Mouse (Mus musculus) forebrain, embryonic 14.5 days (tissue): ENCODE measurements around the gene Zfp282. TPM values are rescaled to one million over a fixed set of nuclear protein-coding genes. Genes with fewer than 3 reads are reported as not detected.

Experiments
- ATAC-seq: fragments of 200-750 bp; cut with Nextera tagmentation; 2 replicates; pipeline ENCODE4 v1.8.0; 2017; ENCODE audit warnings: mild to moderate bottlenecking, moderate library complexity
- DNase-seq: peaks from one replicate; pipeline ENCODE4 v3.0.0-alpha.2; 2015; ENCODE audit warnings: low spot score
- H3K27ac ChIP-seq: fragments of 300-500 bp; sonication (generic); 2 replicates; pipeline ENCODE4 v1.5.1; 2014; ENCODE audit warnings: low read depth, mild to moderate bottlenecking, control low read depth, low read length, moderate library complexity
- H3K27me3 ChIP-seq: fragments of 300-500 bp; sonication (generic); replicated peaks from 2 replicates; pipeline ENCODE4 v1.6.1; 2014; ENCODE audit warnings: low read length, control low read depth, mixed read lengths; ENCODE audit not compliant: control insufficient read depth, insufficient read depth
- H3K36me3 ChIP-seq: fragments of 300-500 bp; sonication (generic); 2 replicates; pipeline ENCODE4 v1.6.1; 2014; ENCODE audit warnings: low read length, control low read depth; ENCODE audit not compliant: control insufficient read depth, insufficient read depth
- H3K4me1 ChIP-seq: fragments of 300-500 bp; sonication (generic); 2 replicates; pipeline ENCODE4 v1.6.1; 2014; ENCODE audit warnings: antibody characterized with exemption, low read length, control low read depth; ENCODE audit not compliant: control insufficient read depth, insufficient read depth
- H3K4me2 ChIP-seq: fragments of 300-500 bp; sonication (generic); 2 replicates; pipeline ENCODE4 v1.6.1; 2014; ENCODE audit warnings: mild to moderate bottlenecking, control low read depth, low read length
- H3K4me3 ChIP-seq: fragments of 300-500 bp; sonication (generic); 2 replicates; pipeline ENCODE4 v1.5.1; 2014; ENCODE audit warnings: low read depth, low read length, control low read depth
- H3K9ac ChIP-seq: fragments of 300-500 bp; sonication (generic); 2 replicates; pipeline ENCODE4 v1.6.1; 2014; ENCODE audit warnings: mild to moderate bottlenecking, low read length, control low read depth, moderate library complexity
- H3K9me3 ChIP-seq: fragments of 300-500 bp; sonication (generic); replicated peaks from 2 replicates; pipeline ENCODE4 v1.6.1; 2016; ENCODE audit warnings: low read length, control low read depth, mixed read lengths; ENCODE audit not compliant: control insufficient read depth
- WGBS: fragments of 180-500 bp; shearing (Covaris S2); extraction: QIAGEN DNeasy Blood & Tissue Kit; methylation state at CpG from one replicate; pipeline ENCODE4 v1.1.7; 2014; 5-methylcytosine and 5-hydroxymethylcytosine counted together
- polyA plus RNA-seq: library from polyadenylated mRNA; unstranded; fragments of >200 nt; fragmentation: Nextera tagmentation; extraction: Ambion mirVana; gene quantifications from 2 replicates; pipeline ENCODE4 v1.2.1, GENCODE M21; 2014

The Zfp282 gene
- polyA plus RNA-seq, 1 experiment from 2014 or later, result 12.5 TPM

- peak overlapping the region; percentile 70 for H3K9ac ChIP-seq
- H3K27ac ChIP-seq, result no peak overlapping the region
- H3K4me3 ChIP-seq, result peak overlapping the region; percentile 39
- no peaks in the 10 kb centered on the region for H3K9me3 ChIP-seq
- DNase-seq (no peak), ATAC-seq (no peak; the same call in 1 of the 2 replicates)
- H3K4me2 ChIP-seq, result peak overlapping the region; percentile 77
- H3K36me3 ChIP-seq, result no peaks in the 10 kb centered on the region
- H3K4me1 ChIP-seq, result peaks cover 6% of the 10 kb centered on the region; the same call in 1 of the 2 replicates
- H3K27me3 ChIP-seq, result no peaks in the 10 kb centered on the region
- 43% methylated on average over 12 of the region's 12 CpGs for WGBS
These were observed 65.5 kb downstream of the Zfp282 start for GRCm38 (mm10) chr6:47942461-47942860.

GRCm38 (mm10) chr6:47943021-47943691, 66.2 kb downstream of the Zfp282 start:
- Histone ChIP-seq H3K9ac (peak overlapping the region; percentile 70), H3K9me3 (no peaks in the 10 kb centered on the region), H3K4me1 (peaks cover 6% of the 10 kb centered on the region; the same call in 1 of the 2 replicates), H3K4me3 (peak overlapping the region; percentile 39), H3K27me3 (no peaks in the 10 kb centered on the region), H3K27ac (no peak overlapping the region; the same call in 1 of the 2 replicates), H3K36me3 (no peaks in the 10 kb centered on the region), H3K4me2 (peak overlapping the region; percentile 77)
- 12% methylated on average over 58 of the region's 64 CpGs for WGBS
- ATAC-seq (peak; percentile 89), DNase-seq (peak; percentile 52)

- Histone ChIP-seq H3K27me3 (no peaks in the 10 kb centered on the region), H3K9ac (peak overlapping the region; percentile 70; the same call in 1 of the 2 replicates), H3K4me1 (peaks cover 6% of the 10 kb centered on the region; the same call in 1 of the 2 replicates), H3K36me3 (no peaks in the 10 kb centered on the region), H3K4me2 (peak overlapping the region; percentile 77), H3K27ac (no peak overlapping the region), H3K4me3 (peak overlapping the region; percentile 39), H3K9me3 (no peaks in the 10 kb centered on the region)
- DNase-seq (no peak), ATAC-seq (no peak)
- WGBS, result 83% methylated on average over 3 of the region's 3 CpGs
These were observed 66.7 kb downstream of the Zfp282 start for GRCm38 (mm10) chr6:47943721-47944120.

- peaks cover 6% of the 10 kb centered on the region; the same call in 1 of the 2 replicates for H3K4me1 ChIP-seq
- H3K9me3 ChIP-seq, result no peaks in the 10 kb centered on the region
- no peak overlapping the region for H3K4me3 ChIP-seq
- DNase-seq, result no peak
- H3K9ac ChIP-seq, result no peak overlapping the region
- ATAC-seq, result no peak
- no peak overlapping the region for H3K27ac ChIP-seq
- no peaks in the 10 kb centered on the region for H3K27me3 ChIP-seq
- 97% methylated on average over 4 of the region's 4 CpGs for WGBS
- H3K4me2 ChIP-seq, result no peak overlapping the region
- H3K36me3 ChIP-seq, result no peaks in the 10 kb centered on the region
These were observed 70.4 kb downstream of the Zfp282 start for GRCm38 (mm10) chr6:47947388-47947787.

- H3K4me3 ChIP-seq, result peak within 1 kb of the TSS; percentile 65
- peak; percentile 100 for ATAC-seq
- H3K27ac ChIP-seq, result peak within 1 kb of the TSS; percentile 34; the same call in 1 of the 2 replicates
- DNase-seq, result peak; percentile 96
- peak within 1 kb of the TSS; percentile 59 for H3K4me2 ChIP-seq
- no peaks in the 10 kb centered on the region for H3K9me3 ChIP-seq
- no peaks in the 10 kb centered on the region for H3K27me3 ChIP-seq
- H3K9ac ChIP-seq, result peak within 1 kb of the TSS; percentile 74
- peaks cover 18% of the 10 kb centered on the region for H3K36me3 ChIP-seq
- whole genome bisulfite sequencing, result under 1% methylated on average over 31 of the region's 31 CpGs
- peaks cover 11% of the 10 kb centered on the region for H3K4me1 ChIP-seq
These were observed 76.3 kb downstream of the Zfp282 start, which contains the start of gene Zfp956 for GRCm38 (mm10) chr6:47953191-47953726. Zfp956 (plus strand) TSS chr6:47953390.

- H3K4me3 ChIP-seq, result peak overlapping the region; percentile 65; the same call in 1 of the 2 replicates
These were observed 77.4 kb downstream of the Zfp282 start for GRCm38 (mm10) chr6:47954425-47954824.

GRCm38 (mm10) chr6:47957816-47958215, 80.8 kb downstream of the Zfp282 start:
- no peak overlapping the region for H3K4me2 ChIP-seq
- no peaks in the 10 kb centered on the region for H3K27me3 ChIP-seq
- peaks cover 11% of the 10 kb centered on the region for H3K4me1 ChIP-seq
- H3K27ac ChIP-seq, result no peak overlapping the region
- no peak overlapping the region for H3K9ac ChIP-seq
- H3K4me3 ChIP-seq, result no peak overlapping the region
- peaks cover 34% of the 10 kb centered on the region for H3K36me3 ChIP-seq
- ATAC-seq, result no peak
- no peak for DNase-seq
- H3K9me3 ChIP-seq, result no peaks in the 10 kb centered on the region

More at GRCm38 (mm10) chr6:47954425-47954824, 77.4 kb downstream of the Zfp282 start:
- no peak overlapping the region for H3K27ac ChIP-seq
- H3K4me1 ChIP-seq, result peaks cover 11% of the 10 kb centered on the region
- H3K36me3 ChIP-seq, result peaks cover 18% of the 10 kb centered on the region
- H3K27me3 ChIP-seq, result no peaks in the 10 kb centered on the region
- peak overlapping the region; percentile 59 for H3K4me2 ChIP-seq
- H3K9me3 ChIP-seq, result no peaks in the 10 kb centered on the region
- DNase-seq (no peak), ATAC-seq (no peak)
- no peak overlapping the region; the same call in none of the 2 replicates for H3K9ac ChIP-seq
- WGBS, result 90% methylated on average over 3 of the region's 3 CpGs
